Mouse (Mus musculus): ENCODE data around the gene Msmp.

Gene Msmp

GRCm38 (mm10) chr4:43591961-43592360, 7.7 kb upstream of the Msmp start:
- no peak for DNase-seq

GRCm38 (mm10) chr4:43591543-43591942, 7.2 kb upstream of the Msmp start:
- DNase-seq, result no peak

GRCm38 (mm10) chr4:43587681-43588080, 3.4 kb upstream of the Msmp start:
- peak in 1 of 2 experiments; percentile 37 for DNase-seq

- peak; percentile 89 for DNase-seq
Observed at GRCm38 (mm10) chr4:43586411-43586810, 2.1 kb upstream of the Msmp start.

- no peak for DNase-seq
Observed at GRCm38 (mm10) chr4:43585682-43586081, 1.4 kb upstream of the Msmp start.

GRCm38 (mm10) chr4:43583421-43583820, 873 bp downstream of the Msmp start:
- no peak for DNase-seq

- no peak for DNase-seq
Observed at GRCm38 (mm10) chr4:43582241-43582640, 2.1 kb downstream of the Msmp start.

GRCm38 (mm10) chr4:43581381-43581780, 2.9 kb downstream of the Msmp start:
- DNase-seq, result no peak

- no peak for DNase-seq
Observed at GRCm38 (mm10) chr4:43580721-43581120, 3.6 kb downstream of the Msmp start.

- DNase-seq, result no peak
Observed at GRCm38 (mm10) chr4:43579731-43580130, 4.6 kb downstream of the Msmp start.

- no peak for DNase-seq
Observed at GRCm38 (mm10) chr4:43579256-43579655, 5.0 kb downstream of the Msmp start.

- DNase-seq, result peak; percentile 91 to 93
Observed at GRCm38 (mm10) chr4:43578376-43579204, 5.7 kb downstream of the Msmp start, which contains the start of the genes Rgp1 and Gba2. TSS of gene Rgp1 (plus strand) at chr4:43578715. TSS of gene Gba2 (minus strand) at chr4:43578873.

- DNase-seq, result no peak
Observed at GRCm38 (mm10) chr4:43577237-43577881, 6.9 kb downstream of the Msmp start.

GRCm38 (mm10) chr4:43575356-43575755, 8.9 kb downstream of the Msmp start:
- DNase-seq, result no peak

- no peak for DNase-seq
Observed at GRCm38 (mm10) chr4:43573561-43573960, 10.7 kb downstream of the Msmp start.

- DNase-seq, result no peak
Observed at GRCm38 (mm10) chr4:43571395-43572045, 12.8 kb downstream of the Msmp start.

GRCm38 (mm10) chr4:43567140-43567539, 17.2 kb downstream of the Msmp start:
- DNase-seq, result no peak

- DNase-seq, result no peak
Observed at GRCm38 (mm10) chr4:43564231-43564630, 20.1 kb downstream of the Msmp start.

- DNase-seq, result no peak
Observed at GRCm38 (mm10) chr4:43563601-43563875, 20.8 kb downstream of the Msmp start.

GRCm38 (mm10) chr4:43562769-43563600, 21.3 kb downstream of the Msmp start:
- DNase-seq, result no peak

- peak; percentile 97 for DNase-seq
Observed at GRCm38 (mm10) chr4:43561997-43562768, 22.1 kb downstream of the Msmp start, which contains the start of the genes Creb3 and Tln1. TSS of gene Creb3 (plus strand) at chr4:43562332. TSS of gene Tln1 (minus strand) at chr4:43562691.

- DNase-seq, result peak in 1 of 2 experiments; percentile 63
Observed at GRCm38 (mm10) chr4:43561436-43561996, 22.8 kb downstream of the Msmp start.
